Mouse (Mus musculus): ENCODE data around the gene 6330409D20Rik.

6330409D20Rik gene

DNA sequence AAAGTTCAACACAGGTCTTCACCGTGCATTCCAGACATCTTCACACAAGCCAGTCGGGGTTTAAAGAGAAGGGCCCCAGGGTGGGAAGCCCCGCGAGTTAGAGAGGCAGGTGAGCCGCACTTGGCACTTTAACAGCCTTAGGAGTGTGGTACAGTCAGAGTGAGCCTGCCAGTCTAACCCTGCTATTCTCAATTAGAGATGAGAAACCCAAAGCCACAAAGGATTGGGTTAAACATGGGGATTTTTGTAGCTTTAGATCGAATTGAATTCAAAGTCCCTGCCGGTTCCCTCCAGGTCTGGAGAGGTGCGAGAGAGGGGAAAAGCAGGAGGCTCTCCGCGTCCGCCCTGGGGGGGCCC is at the start of gene 6330409D20Rik:
Gene 6330409D20Rik (minus strand): TSS at position 101 of the 357 bp plus-strand sequence.
- no peak for DNase-seq

DNA sequence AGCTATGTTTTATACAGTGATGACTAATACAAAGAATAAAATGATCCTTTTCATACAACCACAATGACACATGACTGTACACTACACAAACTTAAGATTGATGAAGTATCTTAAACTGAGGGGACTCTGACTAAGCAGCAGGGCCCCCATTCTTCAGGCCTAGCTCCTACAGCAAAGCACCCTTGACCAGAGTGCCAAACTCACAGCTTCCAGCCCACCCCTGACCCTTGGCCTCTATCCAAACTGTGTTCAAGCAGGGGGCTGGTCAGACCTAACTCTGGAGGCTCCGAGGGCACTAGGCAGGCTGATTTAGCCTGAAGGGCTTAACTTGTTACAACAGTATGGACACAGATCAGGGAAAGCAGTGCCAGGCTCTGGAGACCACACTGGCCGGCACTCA is 47.8 kb upstream of the 6330409D20Rik start:
- DNase-seq = no peak

DNA sequence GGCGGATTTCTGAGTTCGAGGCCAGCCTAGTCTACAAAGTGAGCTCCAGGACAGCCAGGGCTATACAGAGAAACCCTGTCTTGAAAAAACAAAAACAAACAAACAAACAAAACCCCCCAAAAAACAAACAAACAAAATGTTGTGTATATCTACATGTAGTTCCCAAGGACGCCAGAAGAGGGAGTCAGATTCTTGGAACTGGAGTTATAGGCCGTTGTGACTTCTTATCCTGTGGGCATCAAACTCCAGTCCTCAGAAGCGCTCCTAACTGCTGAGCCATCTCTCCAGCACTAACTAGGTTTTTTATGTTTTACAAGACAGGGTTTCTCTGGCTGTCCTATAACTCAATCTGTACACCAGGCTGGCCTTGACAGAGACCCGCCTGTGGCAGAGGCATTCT is 46.4 kb upstream of the 6330409D20Rik start:
- DNase-seq = no peak

DNA sequence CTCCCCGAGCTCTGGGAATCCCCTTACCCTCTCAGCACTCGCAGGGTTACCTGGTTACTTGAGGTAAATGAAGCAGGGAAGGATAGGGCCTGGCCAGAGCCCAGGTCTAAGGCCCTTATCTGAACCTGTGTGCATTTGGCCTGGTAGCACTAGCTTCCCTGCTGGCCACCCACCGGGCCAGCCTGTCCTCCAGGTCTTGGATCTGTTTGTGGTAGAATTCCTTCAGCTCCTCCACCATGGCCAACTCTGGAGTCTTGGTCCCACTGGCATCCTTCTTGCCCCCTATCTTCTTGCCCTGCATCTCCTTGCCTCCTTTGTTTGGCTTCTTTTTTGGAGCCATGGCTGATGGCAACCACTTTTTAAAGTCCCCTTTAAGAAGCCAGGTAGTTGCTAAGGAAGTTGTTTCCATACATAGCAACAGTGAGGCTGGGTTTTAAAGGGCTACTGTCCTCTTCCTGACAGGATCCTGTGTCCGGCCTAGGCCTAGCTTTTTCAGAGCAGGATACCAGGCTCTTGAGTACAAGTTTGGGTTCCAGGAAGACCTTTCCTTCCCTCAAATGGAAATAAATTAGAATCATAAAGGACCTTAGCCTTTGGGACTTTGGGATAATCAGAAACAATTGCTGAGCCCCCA is 43.3 kb upstream of the 6330409D20Rik start, which contains the start of gene Cfap157:
Gene Cfap157 (minus strand): TSS at position 381 of the 634 bp plus-strand sequence.
- peak; percentile 13 for DNase-seq

DNA sequence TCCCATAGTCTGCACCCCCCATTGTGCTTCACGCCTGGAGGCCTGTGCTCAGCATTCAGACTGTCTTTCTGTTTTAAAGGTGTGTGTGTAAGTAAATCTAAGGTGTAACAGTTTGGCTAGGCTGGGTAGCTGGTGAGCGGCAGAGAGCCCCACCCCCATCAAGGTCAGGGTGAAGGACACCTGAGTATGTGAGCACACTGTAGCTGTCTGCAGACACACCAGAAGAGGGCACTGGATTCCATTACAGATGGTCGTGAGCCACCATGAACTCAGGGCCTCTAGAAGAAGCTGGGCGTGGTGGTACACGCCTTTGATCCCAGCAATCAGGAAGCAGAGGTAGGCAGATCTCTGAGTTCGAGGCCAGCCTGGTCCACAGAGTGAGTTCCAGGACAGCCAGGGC is 40.9 kb upstream of the 6330409D20Rik start:
- DNase-seq = no peak

DNA sequence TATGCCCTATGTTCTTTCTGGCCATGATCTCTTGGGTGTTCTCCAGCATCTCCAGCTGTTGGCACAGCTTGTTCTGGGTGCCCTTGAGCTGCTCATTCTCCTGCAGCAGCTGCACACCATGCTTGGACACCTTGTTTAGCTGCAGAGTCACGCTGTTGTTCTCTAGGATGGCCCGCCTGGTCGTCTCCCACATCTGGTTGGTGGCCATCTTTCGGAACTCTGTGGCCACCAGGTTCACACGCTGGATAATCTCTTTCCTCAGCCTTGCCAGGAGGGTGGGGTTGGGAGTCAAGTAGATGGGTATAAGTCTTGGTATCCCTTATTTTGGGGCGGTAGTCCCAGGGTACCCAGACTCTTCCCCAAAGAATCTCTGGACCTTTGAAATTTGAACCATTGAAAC is 38.9 kb upstream of the 6330409D20Rik start:
- no peak for DNase-seq

DNA sequence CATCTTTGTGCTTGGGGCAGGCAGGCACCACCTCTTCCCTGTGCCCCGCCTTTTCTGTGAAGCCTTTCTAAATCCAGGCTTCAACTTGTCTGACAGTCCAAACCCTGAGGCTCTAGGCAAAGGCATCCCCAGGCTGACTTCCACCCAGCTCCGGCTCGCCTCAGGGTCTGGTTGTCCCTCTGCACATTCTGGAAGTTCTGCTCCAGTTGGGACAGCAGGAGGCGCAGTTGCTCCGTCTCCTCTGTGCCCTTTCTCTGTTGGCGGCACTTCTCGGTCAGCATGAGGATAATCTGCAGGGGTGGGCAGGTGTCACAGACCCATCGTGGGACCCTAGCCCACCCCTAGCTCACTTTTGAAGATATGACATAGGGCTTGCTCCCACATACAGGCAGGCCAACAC is 38.3 kb upstream of the 6330409D20Rik start:
- DNase-seq = peak; percentile 63

DNA sequence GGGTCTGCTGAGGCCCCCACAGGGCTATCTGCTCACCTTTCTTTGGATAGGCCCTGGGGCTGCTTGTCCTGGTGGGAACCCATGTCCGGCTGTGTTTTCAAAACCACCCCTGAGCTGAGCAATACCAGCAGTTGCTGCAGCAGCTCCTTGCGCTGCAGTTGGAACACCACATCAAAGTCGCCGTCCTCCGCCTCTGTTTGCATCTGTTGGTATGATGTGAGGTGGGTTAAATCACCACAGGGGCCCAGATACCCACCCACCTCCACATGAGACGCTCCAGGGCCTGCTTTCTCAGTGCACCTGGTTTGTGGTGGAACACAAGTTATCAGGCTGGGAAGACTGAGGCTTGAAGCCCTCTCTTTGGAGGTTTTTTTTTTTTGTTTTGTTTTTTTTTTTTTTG is 37.3 kb upstream of the 6330409D20Rik start:
- no peak for DNase-seq

DNA sequence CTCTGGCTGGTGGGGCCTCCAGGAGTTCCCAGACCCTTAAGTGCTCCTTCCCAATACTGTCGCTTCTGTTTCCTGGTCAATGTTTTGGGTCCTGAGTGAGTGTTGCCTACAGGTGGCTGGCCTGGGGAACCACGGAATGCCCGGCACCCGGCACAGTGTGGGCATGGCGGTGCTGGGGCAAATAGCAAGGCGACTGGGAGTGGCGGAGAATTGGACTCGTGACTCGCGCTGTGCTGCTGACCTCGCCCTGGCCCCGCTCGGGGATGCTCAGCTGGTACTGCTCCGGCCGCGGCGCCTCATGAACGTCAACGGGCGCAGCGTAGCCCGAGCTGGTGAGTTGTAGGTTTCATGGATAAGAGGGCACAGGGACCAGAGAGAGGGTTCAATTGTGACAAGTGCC is 35.4 kb upstream of the 6330409D20Rik start:
- no peak for DNase-seq

DNA sequence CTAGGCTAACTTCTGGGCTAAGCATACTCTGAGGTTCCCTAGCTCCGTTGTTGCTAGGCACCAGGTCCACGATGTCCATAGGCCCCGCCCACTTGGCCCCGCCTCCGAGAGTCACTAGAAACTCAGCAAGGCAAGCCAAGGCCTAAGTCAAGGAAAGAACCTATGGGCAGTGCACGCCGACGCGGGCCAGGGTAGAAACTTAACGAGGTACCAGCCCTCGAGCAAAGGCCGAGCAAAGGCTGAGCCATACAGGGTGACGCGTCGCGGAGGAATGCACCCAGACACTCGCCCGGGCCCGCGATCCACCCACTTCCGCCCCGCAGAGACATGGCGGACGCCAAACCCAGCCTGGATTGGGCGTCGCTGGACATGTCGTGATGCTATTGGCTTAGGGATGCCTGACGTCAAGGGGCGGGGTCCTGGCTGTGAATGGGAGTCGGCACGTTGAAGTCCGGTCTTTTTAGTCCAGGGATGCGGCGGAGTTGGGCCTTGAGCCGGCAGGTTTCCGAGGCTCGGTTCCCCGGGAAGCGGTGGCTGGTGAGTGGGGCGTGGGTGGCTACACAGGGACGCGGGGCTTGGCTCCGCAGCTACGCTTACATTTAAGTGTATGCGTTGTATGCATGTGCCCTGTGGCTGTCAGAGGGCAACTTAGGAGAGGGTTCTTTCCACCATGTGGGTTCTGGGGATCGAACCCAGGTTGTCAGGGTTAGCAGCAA is 34.7 kb upstream of the 6330409D20Rik start, which contains the start of the genes Ttc16 and Ptrh1:
Gene Ttc16 (minus strand): TSS at position 275 of the 716 bp plus-strand sequence.
Gene Ptrh1 (plus strand): TSS at position 428 of the 716 bp plus-strand sequence.
- peak; percentile 99 for DNase-seq

DNA sequence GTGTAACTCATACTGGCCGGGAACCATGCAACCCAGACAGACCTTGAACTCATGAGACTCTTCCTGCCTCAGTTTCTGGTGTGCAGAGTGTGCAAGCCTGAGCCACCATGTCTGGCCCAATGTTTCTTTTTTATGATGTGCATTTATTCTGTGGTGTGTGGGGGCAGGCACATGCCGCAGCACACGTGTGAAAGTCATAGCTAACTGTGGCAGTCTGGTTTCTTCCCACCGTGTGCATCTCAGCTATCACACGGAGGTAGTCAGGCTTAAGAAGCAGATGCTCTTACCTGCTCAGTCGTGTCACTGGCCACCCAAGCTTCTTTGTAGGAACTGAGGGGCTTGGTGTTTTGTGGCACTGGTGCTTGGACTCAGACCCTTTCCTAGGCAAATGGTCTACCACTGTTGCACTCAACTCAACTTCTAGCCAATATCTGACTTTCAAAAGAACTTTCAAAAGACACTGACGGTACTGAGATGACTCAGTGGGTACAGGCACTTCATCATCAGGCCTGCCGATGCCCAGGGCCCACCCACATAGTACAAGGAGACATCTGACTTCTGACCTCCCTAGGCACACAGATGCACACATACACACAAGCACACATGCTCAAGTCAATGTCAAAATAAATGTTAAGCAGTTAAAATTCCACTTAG is 31.9 kb upstream of the 6330409D20Rik start:
- no peak for DNase-seq

DNA sequence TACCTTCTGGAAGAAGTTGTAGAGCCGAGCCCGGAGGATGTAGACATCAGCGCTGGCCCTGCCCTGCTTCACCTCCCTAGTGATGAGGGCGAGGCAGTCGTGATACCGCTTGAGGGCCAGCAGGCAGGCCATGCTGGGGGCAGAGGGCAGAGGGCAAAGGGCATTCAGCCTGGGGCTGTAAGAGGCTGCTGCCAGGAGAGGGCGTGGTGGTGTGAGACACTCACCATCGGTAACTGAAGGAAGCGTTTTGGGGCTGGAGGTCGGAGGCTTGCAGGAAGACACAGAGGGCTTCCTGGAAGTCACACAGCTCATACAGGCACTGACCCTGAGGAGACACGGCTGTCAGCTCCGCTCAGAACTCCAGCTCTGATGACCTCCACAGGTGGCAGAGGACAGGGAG is 31.1 kb upstream of the 6330409D20Rik start:
- DNase-seq = peak; percentile 47

DNA sequence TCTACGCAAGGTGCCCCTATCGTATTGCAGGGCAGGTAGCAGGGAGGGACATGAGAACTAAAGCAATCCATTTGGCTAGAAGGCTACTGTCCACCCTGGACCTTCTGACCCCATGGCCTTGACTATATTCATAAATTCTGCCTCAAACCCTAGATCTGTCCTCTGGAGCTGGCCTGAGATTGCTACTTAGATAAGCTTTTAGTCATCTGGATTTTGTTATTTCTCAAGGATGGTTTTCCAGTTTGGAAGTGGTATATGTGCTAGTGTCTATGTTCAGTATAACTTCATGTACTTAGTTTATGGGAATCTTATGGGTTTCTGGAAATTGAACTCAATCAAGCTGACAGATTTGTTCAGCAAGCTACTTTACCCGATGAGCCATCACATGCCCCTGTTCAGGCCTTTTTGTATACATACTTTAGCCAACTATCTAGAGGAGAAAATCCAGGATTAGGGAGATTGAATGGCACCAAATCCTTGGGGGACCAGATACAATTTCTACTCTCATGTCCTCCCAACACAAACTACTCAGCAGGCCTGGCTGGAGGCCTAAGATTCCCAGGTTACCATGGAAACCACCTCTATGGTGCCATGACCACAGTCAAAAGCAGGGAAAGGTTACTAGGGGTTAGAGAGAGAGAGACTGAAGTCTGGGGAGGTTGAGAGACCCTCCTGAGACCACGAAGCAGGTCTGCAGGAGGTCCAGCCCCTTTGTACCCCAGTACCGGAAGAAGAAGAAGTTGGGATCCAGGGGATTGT is 28.7 kb upstream of the 6330409D20Rik start:
- no peak for DNase-seq

DNA sequence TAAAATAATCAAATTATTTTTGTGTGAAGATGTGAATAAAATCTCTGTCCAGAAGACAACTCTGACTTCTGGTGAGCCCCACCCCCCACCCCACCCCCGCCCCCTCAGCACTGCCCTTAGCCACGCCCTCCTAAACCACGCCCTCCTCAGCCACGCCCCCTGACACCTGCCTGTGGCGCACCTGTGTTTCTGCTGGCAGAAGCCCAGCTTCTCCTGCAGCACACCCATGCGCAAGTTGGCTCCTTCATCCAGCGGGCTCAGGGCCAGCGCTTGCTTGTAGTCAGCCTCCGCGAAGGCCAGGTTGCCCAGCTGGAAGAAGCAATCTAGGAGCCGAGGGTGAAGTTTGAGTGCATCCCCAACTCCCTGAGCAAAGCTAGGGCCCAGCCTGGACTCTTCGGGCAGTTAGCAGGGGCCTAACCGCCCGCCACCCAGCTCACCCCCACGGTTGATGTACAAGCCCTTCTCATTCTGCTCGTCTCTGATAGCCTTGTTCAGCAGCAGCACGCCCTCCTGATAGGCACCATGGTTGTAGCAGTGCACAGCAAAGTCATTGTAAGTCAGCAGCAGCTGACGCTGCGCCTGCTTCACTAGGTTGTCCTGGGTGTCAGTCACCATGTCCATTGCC is 28.0 kb upstream of the 6330409D20Rik start:
- DNase-seq = peak; percentile 67

DNA sequence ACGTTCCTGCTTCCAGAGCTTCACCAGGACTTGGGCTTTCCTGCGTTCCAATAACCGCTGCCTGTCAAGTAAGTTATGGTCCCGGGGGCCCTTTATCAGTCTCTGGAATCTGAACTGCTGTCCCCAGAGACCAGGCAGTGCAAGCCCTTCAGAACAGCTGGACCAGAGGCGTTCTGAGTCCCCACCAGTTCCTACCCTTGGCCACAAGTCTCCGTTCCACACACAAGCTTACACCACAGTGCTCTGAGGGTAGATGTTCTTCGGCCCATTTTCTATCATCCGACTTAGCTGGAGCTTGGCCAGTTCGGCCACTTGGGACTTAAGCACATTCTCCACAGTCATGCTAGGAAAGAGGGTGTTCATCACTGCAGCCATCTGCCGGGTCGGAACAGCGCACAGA is 26.4 kb upstream of the 6330409D20Rik start:
- peak; percentile 28 for DNase-seq

DNA sequence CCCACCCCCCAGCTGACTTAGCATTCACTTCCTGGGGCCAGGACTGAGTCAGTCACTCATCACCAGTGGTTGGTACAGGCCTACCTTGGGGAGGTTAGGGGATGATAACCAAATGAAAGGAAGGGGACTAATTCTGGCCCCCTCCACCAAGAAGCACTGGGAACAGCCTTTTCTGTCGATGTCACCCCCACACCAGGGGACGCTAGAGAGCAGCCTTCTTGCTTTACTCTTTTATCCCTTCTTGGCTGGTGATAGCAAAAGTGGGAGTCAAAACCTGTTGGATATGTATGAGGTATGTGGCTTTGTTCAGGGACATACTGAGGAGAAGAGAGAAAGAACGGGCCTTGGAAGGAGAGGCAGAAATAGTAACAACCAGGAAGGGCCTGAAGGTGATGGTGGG is 22.5 kb upstream of the 6330409D20Rik start:
- DNase-seq = no peak

DNA sequence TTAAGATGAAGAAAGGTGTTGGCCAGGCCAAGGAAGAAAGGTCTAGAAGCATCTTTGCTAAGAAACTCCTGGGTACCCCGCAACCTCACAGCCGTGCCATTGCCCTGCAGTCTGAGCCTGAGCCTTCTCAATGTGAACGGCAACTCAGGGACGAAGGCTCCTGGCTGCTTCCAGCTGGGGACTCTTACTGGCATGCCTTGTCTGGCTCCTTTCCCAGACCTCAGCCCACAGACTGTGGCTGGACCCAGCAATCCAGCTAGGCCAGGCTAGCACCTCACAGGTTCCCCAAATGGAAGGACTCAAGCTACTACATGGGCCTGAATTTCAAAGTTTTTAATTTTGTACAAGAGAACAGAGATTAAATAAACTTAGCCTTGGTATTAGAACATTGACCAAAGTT is 21.0 kb upstream of the 6330409D20Rik start:
- no peak for DNase-seq

DNA sequence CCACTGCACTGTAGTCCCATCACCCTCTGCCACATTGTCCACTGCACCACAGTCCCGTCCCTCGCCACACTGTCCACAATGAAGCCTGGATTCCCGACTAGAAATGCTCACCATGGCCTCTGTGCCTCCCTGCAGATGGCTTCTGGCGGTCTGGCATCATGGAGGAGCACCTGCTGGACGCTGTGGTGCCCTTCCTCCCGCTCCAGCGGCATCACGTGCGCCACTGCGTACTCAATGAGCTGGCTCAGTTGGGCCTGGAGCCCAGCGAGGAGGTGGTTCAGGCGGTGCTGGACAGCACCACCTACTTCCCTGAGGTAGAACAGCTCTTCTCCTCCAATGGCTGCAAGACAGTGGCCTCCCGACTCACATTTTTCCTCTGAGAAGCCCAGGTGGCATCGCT is 20.5 kb upstream of the 6330409D20Rik start:
- no peak for DNase-seq

DNA sequence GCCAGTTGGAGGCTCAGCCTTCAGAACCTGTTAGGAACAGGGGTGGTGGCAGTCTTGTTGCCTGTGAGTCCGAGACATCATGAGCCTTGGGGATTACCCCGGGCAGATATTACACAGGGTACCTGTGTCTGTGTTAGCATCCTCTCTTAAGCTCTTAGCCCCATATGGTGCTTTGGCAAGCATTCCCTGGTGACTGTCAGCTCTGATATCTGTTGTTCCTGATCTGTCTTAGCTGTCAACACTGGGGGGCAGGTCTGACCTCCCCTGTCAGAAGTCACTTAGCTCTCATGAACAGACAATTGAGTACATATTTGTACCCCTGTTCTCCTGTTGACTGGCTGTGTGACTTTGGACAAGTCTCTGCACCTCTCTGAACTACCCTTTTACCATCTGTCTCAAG is 18.2 kb upstream of the 6330409D20Rik start:
- no peak for DNase-seq

DNA sequence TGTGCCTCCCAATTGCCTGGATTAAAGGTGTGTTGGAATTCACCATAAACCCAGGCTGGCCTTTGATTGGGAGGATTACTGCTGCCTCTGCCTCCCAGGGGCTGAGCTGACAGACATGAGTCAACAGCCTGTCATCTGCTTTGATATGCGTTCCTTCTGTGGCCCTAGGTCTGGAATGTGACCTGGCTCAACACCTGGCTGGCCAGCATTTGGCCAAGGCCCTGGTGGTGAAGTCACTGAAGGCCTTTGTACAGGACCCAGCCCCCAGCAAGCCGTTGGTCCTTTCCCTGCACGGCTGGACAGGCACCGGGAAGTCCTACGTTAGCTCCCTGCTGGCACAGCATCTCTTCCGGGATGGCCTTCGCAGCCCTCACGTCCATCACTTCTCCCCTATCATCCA is 17.7 kb upstream of the 6330409D20Rik start:
- no peak for DNase-seq

DNA sequence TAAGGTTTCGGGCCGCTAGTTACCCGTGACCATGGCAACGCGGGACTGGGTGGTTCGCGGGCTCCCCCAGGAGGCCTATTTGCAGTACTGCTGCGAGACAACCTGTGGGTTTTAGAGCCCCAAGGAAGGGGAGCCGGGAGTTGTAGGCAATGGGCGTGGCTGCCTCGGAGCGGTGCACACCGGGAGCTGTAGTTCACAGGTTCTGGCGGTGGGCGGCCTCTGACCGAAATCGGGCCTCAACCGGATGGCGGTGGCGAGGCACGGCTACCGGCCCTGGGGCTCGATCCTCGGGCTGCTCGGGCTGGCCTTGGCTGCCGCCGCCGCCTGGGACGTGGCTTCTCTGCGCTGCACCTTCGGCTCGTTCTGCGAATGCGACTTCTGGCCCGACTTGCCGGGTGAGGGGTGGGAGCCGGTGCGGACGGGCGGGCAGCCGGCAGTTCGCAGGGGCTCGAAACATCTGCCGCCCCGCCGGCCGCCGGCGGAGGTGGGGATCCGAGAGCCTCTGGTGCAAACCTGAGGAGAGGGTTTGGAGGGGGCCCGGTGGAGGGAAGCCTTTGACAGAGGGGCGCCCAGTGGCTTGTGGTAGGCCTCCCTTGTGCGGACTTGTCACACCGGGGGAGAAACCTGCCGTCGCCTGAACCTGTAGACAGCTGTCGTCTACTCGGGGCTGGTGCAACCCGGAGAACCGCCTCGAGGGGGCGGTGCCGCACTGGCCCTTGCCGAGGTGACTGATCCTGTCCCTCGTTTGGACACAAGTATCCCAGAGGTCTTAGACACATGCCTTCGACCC is 16.4 kb upstream of the 6330409D20Rik start, which contains the start of gene Tor2a:
Gene Tor2a (plus strand): TSS at position 179 of the 790 bp plus-strand sequence.
- DNase-seq = peak; percentile 94

DNA sequence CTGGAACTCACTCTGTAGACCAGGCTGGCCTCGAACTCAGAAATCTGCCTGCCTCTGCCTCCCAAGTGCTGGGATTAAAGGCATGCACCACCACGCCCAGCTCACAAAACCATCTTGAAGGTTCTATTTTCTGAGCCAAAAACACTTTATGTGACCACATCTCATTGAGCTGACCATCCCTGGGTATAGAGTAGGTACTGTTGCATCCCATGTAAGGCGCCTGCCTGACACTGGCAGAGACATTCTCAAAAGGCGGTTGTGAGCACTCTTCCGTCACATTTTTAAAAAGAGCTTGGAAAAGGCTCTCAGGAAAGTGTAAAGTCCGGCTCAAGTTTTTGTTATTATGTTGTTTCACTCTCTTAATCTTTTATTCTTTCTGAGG is 15.8 kb upstream of the 6330409D20Rik start:
- no peak for DNase-seq

Measured in kidney, adult 18-20 months (tissue).